Mouse (Mus musculus): ENCODE measurements at regions not wholly inside any gene's neighbourhood (a gene's known extent, or its start where the extent isn't known, plus 50 kb on each side); places are given as distances from the start of the nearest gene placed in this dataset.
"Not testable (repeated sequence)": the region's sequence is repeated elsewhere in the genome, so short reads cannot be mapped to it uniquely, and the experiment has no call there.

- Histone ChIP-seq H3K4me1 (ENCODE audit: control insufficient read depth, insufficient read depth, low read length) (peaks cover 5% of the 10 kb centered on the region), H3K4me3 (replicated peaks; ENCODE audit: extremely low read depth, low read depth, low read length) (no peak overlapping the region)
- WGBS = 52% methylated on average over 6 of the region's 6 CpGs
- TF ChIP-seq CTCF (IDR thresholded peaks at IDR 0.05; ENCODE audit: insufficient read depth, low read length) (no peak), POLR2A (IDR thresholded peaks at IDR 0.05; ENCODE audit: borderline replicate concordance, extremely low read depth, low read depth, low read length) (no peak)
- no peak for DNase-seq
Measured at GRCm38 (mm10) chr7:129766087-129766834, 174.6 kb downstream of the Wdr11 start.

- WGBS = 59% methylated on average over 1 of the region's 1 CpGs
- DNase-seq; H3K4me3 ChIP-seq (replicated peaks; ENCODE audit: extremely low read depth, low read depth, low read length); H3K4me1 ChIP-seq (ENCODE audit: control insufficient read depth, insufficient read depth, low read length): not testable (repeated sequence)
Measured at GRCm38 (mm10) chr7:129769673-129770072, 178.0 kb downstream of the Wdr11 start.

GRCm38 (mm10) chr7:129771876-129772275 lies 180.2 kb downstream of the Wdr11 start:
- WGBS = 74% methylated on average over 2 of the region's 2 CpGs
- Histone ChIP-seq H3K4me3 (replicated peaks; ENCODE audit: extremely low read depth, low read depth, low read length) (no peak overlapping the region), H3K4me1 (ENCODE audit: control insufficient read depth, insufficient read depth, low read length) (peaks cover 3% of the 10 kb centered on the region; the same call in 1 of the 2 replicates)
- TF ChIP-seq CTCF (IDR thresholded peaks at IDR 0.05; ENCODE audit: insufficient read depth, low read length) (no peak), POLR2A (IDR thresholded peaks at IDR 0.05; ENCODE audit: borderline replicate concordance, extremely low read depth, low read depth, low read length) (no peak)
- DNase-seq = no peak

GRCm38 (mm10) chr7:129772540-129773331 lies 181.1 kb downstream of the Wdr11 start:
- no peak overlapping the region for H3K4me3 ChIP-seq (replicated peaks; ENCODE audit: extremely low read depth, low read depth, low read length)
- no peak for DNase-seq
- TF ChIP-seq POLR2A (IDR thresholded peaks at IDR 0.05; ENCODE audit: borderline replicate concordance, extremely low read depth, low read depth, low read length) = no peak
- no peak for TF ChIP-seq CTCF (IDR thresholded peaks at IDR 0.05; ENCODE audit: insufficient read depth, low read length)
- peaks cover 3% of the 10 kb centered on the region; the same call in 1 of the 2 replicates for H3K4me1 ChIP-seq (ENCODE audit: control insufficient read depth, insufficient read depth, low read length)
- 68% methylated on average over 11 of the region's 11 CpGs for WGBS

GRCm38 (mm10) chr7:129774261-129774861 lies 182.7 kb downstream of the Wdr11 start:
- no peak for DNase-seq
- H3K4me1 ChIP-seq (ENCODE audit: control insufficient read depth, insufficient read depth, low read length) = peaks cover 3% of the 10 kb centered on the region; the same call in 1 of the 2 replicates
- no peak overlapping the region for H3K4me3 ChIP-seq (replicated peaks; ENCODE audit: extremely low read depth, low read depth, low read length)
- TF ChIP-seq CTCF (IDR thresholded peaks at IDR 0.05; ENCODE audit: insufficient read depth, low read length) (no peak), POLR2A (IDR thresholded peaks at IDR 0.05; ENCODE audit: borderline replicate concordance, extremely low read depth, low read depth, low read length) (no peak)
- WGBS = 22% methylated on average over 17 of the region's 17 CpGs

GRCm38 (mm10) chr7:129775189-129775588 lies 183.5 kb downstream of the Wdr11 start:
- H3K4me3 ChIP-seq (replicated peaks; ENCODE audit: extremely low read depth, low read depth, low read length) = no peak overlapping the region
- no peak for TF ChIP-seq POLR2A (IDR thresholded peaks at IDR 0.05; ENCODE audit: borderline replicate concordance, extremely low read depth, low read depth, low read length)
- no peak for TF ChIP-seq CTCF (IDR thresholded peaks at IDR 0.05; ENCODE audit: insufficient read depth, low read length)
- DNase-seq = no peak
- peaks cover 3% of the 10 kb centered on the region; the same call in 1 of the 2 replicates for H3K4me1 ChIP-seq (ENCODE audit: control insufficient read depth, insufficient read depth, low read length)
- 88% methylated on average over 11 of the region's 11 CpGs for WGBS

GRCm38 (mm10) chr7:129778842-129779421 lies 187.3 kb downstream of the Wdr11 start:
- WGBS = 55% methylated on average over 13 of the region's 13 CpGs
- TF ChIP-seq POLR2A (IDR thresholded peaks at IDR 0.05; ENCODE audit: borderline replicate concordance, extremely low read depth, low read depth, low read length) (no peak), CTCF (IDR thresholded peaks at IDR 0.05; ENCODE audit: insufficient read depth, low read length) (no peak)
- DNase-seq = no peak
- H3K4me3 ChIP-seq (replicated peaks; ENCODE audit: extremely low read depth, low read depth, low read length) = no peak overlapping the region
- H3K4me1 ChIP-seq (ENCODE audit: control insufficient read depth, insufficient read depth, low read length) = peaks cover 3% of the 10 kb centered on the region; the same call in 1 of the 2 replicates

GRCm38 (mm10) chr7:129779939-129780338 lies 188.3 kb downstream of the Wdr11 start:
- 82% methylated on average over 6 of the region's 6 CpGs for WGBS

GRCm38 (mm10) chr7:129781756-129782155 lies 190.1 kb downstream of the Wdr11 start:
- no peaks in the 10 kb centered on the region for H3K4me1 ChIP-seq (ENCODE audit: control insufficient read depth, insufficient read depth, low read length)
- no peak for DNase-seq
- H3K4me3 ChIP-seq (replicated peaks; ENCODE audit: extremely low read depth, low read depth, low read length) = no peak overlapping the region
- TF ChIP-seq POLR2A (IDR thresholded peaks at IDR 0.05; ENCODE audit: borderline replicate concordance, extremely low read depth, low read depth, low read length) = no peak
- no peak for TF ChIP-seq CTCF (IDR thresholded peaks at IDR 0.05; ENCODE audit: insufficient read depth, low read length)
- WGBS = 68% methylated on average over 3 of the region's 3 CpGs

More at GRCm38 (mm10) chr7:129779939-129780338, 188.3 kb downstream of the Wdr11 start:
- TF ChIP-seq POLR2A (IDR thresholded peaks at IDR 0.05; ENCODE audit: borderline replicate concordance, extremely low read depth, low read depth, low read length) = no peak
- no peak for TF ChIP-seq CTCF (IDR thresholded peaks at IDR 0.05; ENCODE audit: insufficient read depth, low read length)
- DNase-seq = no peak
- no peaks in the 10 kb centered on the region for H3K4me1 ChIP-seq (ENCODE audit: control insufficient read depth, insufficient read depth, low read length)
- H3K4me3 ChIP-seq (replicated peaks; ENCODE audit: extremely low read depth, low read depth, low read length) = no peak overlapping the region
